Mouse (Mus musculus): Measurements from ENCODE around the gene Zcrb1.

DNA sequence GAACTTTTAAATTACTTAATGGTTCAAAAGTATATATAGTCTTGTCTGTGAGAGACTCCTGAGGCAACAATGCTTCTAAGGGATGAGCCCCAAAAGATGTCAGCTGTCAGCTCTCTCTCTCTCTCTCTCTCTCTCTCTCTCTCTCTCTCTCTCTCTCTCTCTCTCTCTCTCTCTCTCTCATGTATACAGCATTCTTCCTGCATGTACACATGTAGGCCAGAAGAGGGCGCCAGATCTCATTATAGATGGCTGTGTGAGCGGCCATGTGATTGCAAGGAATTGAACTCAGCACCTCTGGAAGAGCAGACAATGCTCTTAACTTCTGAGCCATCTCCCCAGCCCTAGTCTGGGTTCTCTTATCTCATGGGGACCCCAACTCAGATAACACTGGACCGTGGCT lies 19.0 kb downstream of the Zcrb1 start:
- TF ChIP-seq POLR2A (IDR thresholded peaks at IDR 0.05; ENCODE audit: low read depth, low read length), result no peak
- peak; percentile 19; the same call in 1 of the 2 replicates for TF ChIP-seq CTCF (IDR thresholded peaks at IDR 0.05; ENCODE audit: extremely low read depth, insufficient read length, insufficient replicate concordance, low read depth, low read length)

All from small intestine, adult 2 months (tissue).